Mouse (Mus musculus): ENCODE measurements around the gene Pspn. TPM values are rescaled to one million over a fixed set of nuclear protein-coding genes. Genes with fewer than 3 reads are reported as not detected.

The Pspn gene
- polyA plus RNA-seq, 1 experiment from 2014 or later, result not detected

Other genes with a start within 250 kb of the Pspn start
- 13.5 and 15.6 TPM in 2 replicates for gene Nrtn, start 242.5 kb downstream of the Pspn start, polyA plus RNA-seq (2014; fragmentation: Nextera tagmentation; extraction: Ambion mirVana)
- 45.6 and 47.4 TPM in 2 replicates for gene Dus3l, start 235.3 kb downstream of the Pspn start, polyA plus RNA-seq (2014; fragmentation: Nextera tagmentation; extraction: Ambion mirVana)
- 1.7 and 2.3 TPM in 2 replicates for gene Prr22, start 229.8 kb downstream of the Pspn start, polyA plus RNA-seq (2014; fragmentation: Nextera tagmentation; extraction: Ambion mirVana)
- 4.5 and 4.9 TPM in 2 replicates for gene Rfx2, start 169.0 kb downstream of the Pspn start, polyA plus RNA-seq (2014; fragmentation: Nextera tagmentation; extraction: Ambion mirVana)
- gene Acsbg2, start 125.6 kb downstream of the Pspn start, polyA plus RNA-seq (2014; fragmentation: Nextera tagmentation; extraction: Ambion mirVana), result not detected in 2 replicates
- 0.12 and 0.34 TPM in 2 replicates for gene 1700061G19Rik, start 124.5 kb downstream of the Pspn start, polyA plus RNA-seq (2014; fragmentation: Nextera tagmentation; extraction: Ambion mirVana)
- 26.7 and 30.4 TPM in 2 replicates for gene Mllt1, start 64.6 kb downstream of the Pspn start, polyA plus RNA-seq (2014; fragmentation: Nextera tagmentation; extraction: Ambion mirVana)
- gene Acer1, start 17.9 kb downstream of the Pspn start, polyA plus RNA-seq (2014; fragmentation: Nextera tagmentation; extraction: Ambion mirVana), result 0.09 and 0.28 TPM in 2 replicates
- gene Clpp, start 9.7 kb downstream of the Pspn start, polyA plus RNA-seq (2014; fragmentation: Nextera tagmentation; extraction: Ambion mirVana), result 186 and 190 TPM in 2 replicates
- gene Alkbh7, start 2.7 kb downstream of the Pspn start, polyA plus RNA-seq (2014; fragmentation: Nextera tagmentation; extraction: Ambion mirVana), result 48.0 and 49.1 TPM in 2 replicates
- gene Gtf2f1, start 11.3 kb upstream of the Pspn start, polyA plus RNA-seq (2014; fragmentation: Nextera tagmentation; extraction: Ambion mirVana), result 60.5 and 64.2 TPM in 2 replicates
- gene Gm17949, start 11.5 kb upstream of the Pspn start, polyA plus RNA-seq (2014; fragmentation: Nextera tagmentation; extraction: Ambion mirVana), result 0.15 and 0.20 TPM in 2 replicates
- 45.9 and 59.1 TPM in 2 replicates for gene Khsrp, start 31.5 kb upstream of the Pspn start, polyA plus RNA-seq (2014; fragmentation: Nextera tagmentation; extraction: Ambion mirVana)
- not detected in 2 replicates for gene Slc25a41, start 41.6 kb upstream of the Pspn start, polyA plus RNA-seq (2014; fragmentation: Nextera tagmentation; extraction: Ambion mirVana)
- gene Crb3, start 59.1 kb upstream of the Pspn start, polyA plus RNA-seq (2014; fragmentation: Nextera tagmentation; extraction: Ambion mirVana), result 60.3 and 75.4 TPM in 2 replicates
- gene Slc25a23, start 59.8 kb upstream of the Pspn start, polyA plus RNA-seq (2014; fragmentation: Nextera tagmentation; extraction: Ambion mirVana), result 11.2 and 12.2 TPM in 2 replicates
- 6.3 and 6.4 TPM in 2 replicates for gene Dennd1c, start 78.5 kb upstream of the Pspn start, polyA plus RNA-seq (2014; fragmentation: Nextera tagmentation; extraction: Ambion mirVana)
- 36.4 and 43.1 TPM in 2 replicates for gene Tubb4a, start 87.8 kb upstream of the Pspn start, polyA plus RNA-seq (2014; fragmentation: Nextera tagmentation; extraction: Ambion mirVana)
- 10.4 and 10.8 TPM in 2 replicates for gene Tnfsf9, start 105.3 kb upstream of the Pspn start, polyA plus RNA-seq (2014; fragmentation: Nextera tagmentation; extraction: Ambion mirVana)
- gene Cd70, start 149.8 kb upstream of the Pspn start, polyA plus RNA-seq (2014; fragmentation: Nextera tagmentation; extraction: Ambion mirVana), result not detected in 2 replicates
- gene Tnfsf14, start 194.2 kb upstream of the Pspn start, polyA plus RNA-seq (2014; fragmentation: Nextera tagmentation; extraction: Ambion mirVana), result 0.19 TPM in 1 of 2 replicates, not detected in the other
- gene C3, start 228.1 kb upstream of the Pspn start, polyA plus RNA-seq (2014; fragmentation: Nextera tagmentation; extraction: Ambion mirVana), result 0.66 and 0.70 TPM in 2 replicates
- 34.1 and 37.1 TPM in 2 replicates for gene Gpr108, start 248.4 kb upstream of the Pspn start, polyA plus RNA-seq (2014; fragmentation: Nextera tagmentation; extraction: Ambion mirVana)
- gene Trip10, start 249.4 kb upstream of the Pspn start, polyA plus RNA-seq (2014; fragmentation: Nextera tagmentation; extraction: Ambion mirVana), result 40.5 and 41.6 TPM in 2 replicates